Mouse (Mus musculus): Measurements from ENCODE around the gene Samd14. TPM values are rescaled to one million over a fixed set of nuclear protein-coding genes. Genes with fewer than 3 reads are reported as not detected.

The Samd14 gene
- total RNA-seq, 2 experiments from 2014 or later = 30.8 to 89.1 TPM

DNA sequence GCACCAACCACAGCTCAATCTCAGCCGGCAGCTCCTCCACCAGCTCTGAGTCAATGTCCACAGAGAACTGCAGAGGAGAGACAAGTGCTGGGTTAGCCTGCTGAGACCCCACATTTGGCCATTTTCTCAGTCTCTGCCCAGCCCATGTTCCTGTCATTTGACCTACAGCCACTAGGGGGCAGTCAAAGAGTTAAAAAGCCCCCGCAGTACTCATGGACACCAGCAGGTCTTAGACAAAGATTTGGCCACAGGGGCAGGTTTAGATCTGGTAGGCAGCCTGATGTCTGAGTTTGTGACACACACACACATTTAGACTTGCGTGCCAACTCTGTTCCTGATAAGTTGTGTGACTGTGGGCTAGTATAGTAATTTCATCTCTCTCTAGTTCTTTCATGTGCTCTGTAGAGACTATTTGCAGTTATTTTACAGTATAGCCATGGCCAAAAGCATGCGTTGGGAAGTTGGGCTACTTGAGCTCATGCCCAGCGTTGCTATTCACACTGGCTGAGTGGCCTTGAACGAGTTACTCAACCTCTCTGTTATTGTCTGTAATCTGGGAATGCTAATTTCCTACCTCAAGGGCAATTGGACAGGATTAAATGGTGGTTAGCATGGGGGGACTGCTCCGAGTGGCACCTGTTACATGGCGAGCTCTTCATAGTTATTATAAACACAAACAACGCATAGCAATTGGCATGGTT, 37.5 kb downstream of the Samd14 start:
- ATAC-seq (replicated peaks; ENCODE audit: low FRiP score, low TSS enrichment, poor library complexity, severe bottlenecking) = peak; percentile 64

DNA sequence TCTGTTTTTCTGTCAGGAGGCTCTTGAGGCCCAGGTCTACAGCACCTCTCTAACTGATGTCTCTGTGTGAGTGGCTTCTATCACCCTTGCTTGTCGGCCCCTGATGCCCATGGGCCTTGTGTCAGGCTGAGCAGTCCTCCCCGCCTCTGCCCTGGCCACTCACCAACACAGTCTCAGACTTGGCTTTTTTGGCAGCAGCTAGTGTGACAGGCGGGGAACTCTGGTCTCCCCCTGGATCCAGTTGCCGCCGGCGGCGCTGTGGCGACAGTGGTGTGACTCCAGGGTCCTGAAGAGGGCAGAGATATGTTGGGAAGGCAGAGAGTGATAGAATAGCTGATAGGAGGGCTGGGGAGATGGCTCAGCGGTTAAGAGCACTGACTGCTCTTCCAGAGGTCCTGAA, 43.4 kb downstream of the Samd14 start:
- no peak for ATAC-seq (replicated peaks; ENCODE audit: low FRiP score, low TSS enrichment, poor library complexity, severe bottlenecking)

DNA sequence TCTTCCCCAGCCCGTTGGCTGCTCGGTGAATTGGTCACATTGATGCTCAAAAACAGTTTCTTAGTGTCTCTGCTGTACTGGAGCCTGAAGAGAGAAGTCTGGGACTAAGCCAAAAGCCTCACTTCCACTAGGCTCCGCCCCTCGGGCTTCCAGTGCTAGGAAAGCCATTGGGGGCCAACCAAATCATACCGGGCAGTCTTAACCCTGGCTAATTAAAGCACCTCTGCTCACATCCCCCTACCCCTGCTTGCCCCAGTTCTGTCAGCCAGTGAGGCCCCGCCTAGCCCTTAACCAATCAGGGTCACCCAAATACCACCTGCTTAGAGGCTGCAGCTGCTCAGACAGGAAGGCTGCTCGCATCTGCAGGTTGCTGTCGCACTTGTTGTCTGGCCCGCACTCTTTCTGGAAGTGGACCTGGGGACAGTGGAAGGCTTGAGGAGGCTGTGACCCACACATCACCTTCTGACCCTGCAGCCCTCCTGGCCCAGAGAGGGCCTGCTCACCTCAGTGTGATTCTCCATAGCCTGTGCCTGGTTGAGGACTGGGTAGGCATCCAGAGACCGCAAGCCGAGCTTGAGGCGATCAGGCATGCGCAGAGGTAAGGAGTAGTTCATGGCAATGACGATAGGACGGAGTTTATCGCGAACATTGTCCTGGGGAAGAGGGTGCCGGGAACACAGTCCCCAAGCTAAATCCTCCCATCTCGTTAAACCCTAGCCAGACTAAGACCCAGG, 47.3 kb downstream of the Samd14 start:
- ATAC-seq (replicated peaks; ENCODE audit: low FRiP score, low TSS enrichment, poor library complexity, severe bottlenecking) = no peak

DNA sequence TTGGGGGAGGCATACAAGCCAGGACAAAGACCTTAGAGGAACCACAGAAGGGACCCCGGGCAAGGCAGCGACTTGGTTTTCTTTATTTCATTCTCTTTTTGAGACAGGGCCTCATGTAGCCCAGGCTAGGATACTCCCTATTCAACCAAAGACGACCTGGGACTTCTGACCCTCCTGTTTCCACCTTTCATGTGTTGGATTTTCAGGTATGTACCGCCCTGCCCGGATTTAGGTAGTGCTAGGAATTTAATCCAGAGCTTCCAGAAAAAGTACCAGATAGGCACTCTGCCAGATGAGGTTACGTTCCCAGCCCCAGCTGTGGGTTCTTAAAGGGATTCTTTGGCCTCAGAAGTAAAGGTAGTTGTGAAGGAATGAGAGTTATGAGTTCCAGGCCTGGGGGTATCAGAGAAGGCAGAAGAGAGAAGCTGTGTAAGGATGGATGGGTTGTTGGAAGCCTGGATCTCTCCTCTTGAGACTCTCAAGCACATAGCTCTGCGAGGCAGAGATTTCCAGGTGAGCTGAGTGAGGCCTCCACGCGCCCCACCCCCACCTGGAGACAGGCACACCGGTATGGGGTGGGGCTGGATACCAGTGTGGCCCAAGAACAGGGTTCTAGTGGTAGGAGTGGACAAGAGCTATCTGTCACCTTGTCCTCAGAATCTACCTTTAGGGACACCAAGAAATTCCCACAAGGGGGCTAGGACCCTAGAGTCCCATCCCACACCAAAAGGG, 59.7 kb downstream of the Samd14 start:
- no peak for ATAC-seq (replicated peaks; ENCODE audit: low FRiP score, low TSS enrichment, poor library complexity, severe bottlenecking)

DNA sequence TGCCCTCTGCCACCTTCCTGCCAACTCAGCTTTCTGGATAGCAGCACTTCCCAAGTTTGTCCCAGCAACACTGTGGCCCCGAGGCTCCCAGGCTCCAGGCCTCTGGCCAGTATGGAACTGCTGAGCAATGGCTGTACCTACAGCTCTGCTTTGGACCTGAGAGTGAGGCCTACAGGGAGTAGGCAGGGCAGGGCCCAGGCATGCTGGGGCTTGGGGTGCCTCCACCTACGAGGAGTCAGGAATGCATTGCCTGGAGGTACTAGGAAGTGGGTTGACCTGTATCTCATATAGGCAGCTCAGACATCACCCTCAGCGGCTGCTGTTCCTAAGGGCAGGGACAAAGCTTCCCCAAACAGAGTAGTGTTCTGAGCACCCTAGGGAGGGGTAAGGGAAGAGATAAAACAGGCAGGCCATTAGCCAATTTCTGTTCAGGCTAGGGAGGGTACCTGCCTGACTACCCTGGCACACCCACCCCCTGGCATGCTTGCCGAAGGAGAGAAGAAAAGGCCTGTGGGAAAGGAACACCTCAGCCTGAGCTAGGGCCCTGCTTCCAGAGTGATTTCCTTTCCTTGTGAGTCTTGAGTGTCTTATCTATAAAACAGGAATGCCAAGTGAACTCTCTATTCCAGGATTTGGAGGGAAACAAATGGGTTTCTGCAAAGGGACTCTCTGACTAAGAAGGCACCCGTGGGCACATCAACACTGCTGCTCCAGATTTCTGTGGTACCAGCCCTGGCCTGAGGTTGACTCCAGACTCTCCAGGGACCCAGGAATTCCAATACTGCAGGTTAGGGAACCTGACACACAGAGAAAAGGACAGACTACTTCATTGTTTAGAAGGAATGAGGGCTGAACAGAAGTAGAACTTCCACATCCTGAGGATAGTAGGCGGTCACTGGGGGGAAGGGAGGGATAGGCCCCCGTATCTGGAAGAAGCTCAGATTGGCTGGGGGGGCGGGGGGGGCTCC, 60.7 kb downstream of the Samd14 start:
- no peak for ATAC-seq (replicated peaks; ENCODE audit: low FRiP score, low TSS enrichment, poor library complexity, severe bottlenecking)

DNA sequence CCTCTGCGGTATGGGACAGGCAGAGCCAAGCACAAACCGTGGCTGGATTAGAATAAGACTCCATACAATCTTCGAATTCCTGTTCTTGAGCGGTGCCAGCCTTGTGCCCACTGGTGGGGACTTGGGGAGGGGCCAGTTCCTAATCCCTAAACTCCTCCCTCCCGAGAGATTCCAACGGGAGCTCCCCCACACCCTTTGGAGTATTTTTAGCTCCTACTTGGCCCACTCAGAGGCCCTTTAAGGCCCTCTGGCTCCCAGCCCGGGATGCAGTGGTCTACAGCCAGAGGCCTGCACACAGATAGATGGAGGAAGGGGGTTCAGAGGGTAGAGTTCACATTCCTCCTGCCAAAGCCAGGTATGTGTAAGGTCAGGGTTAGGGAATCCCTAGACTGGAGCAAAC, 61.6 kb downstream of the Samd14 start:
- no peak for ATAC-seq (replicated peaks; ENCODE audit: low FRiP score, low TSS enrichment, poor library complexity, severe bottlenecking)

DNA sequence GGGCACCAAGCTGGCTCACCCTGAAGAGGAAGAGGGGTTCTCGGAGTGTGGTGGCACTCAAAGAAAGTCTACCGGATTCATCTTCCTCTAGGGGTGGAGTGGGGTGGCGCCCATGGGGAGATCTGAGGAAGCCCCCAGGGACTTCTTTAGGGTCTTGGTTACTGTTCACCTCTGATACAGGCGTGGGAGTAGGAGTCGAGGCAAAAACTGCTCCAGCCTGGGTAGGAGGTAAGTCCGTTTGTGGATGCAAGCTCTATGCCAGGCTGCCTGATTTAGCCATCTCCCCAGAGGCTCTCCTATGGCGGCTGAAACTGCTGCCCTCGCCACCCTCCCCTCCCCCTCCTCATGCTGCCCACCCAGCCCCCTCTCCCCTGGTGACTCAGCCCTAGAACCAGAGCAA, 62.5 kb downstream of the Samd14 start:
- ATAC-seq (replicated peaks; ENCODE audit: low FRiP score, low TSS enrichment, poor library complexity, severe bottlenecking) = no peak

DNA sequence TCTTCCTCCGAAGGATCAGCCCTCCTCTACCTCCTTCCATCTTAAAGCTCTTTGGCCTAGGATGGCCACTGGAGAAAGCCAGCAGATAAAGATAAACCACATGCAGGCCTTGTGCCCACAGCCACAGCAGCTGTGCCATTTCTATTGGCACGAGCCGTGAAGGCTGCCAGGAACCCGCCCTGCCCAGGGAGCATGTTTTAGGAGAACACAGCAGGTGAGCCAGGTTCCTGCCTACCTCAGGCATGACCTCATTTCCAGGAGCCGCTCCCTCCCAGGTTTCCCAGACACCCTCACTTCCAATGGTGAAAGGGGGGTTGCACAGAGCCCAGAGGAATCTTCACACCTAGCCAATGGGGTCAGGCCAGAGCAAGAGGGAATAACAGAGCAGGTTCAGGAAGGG, 63.1 kb downstream of the Samd14 start:
- ATAC-seq (replicated peaks; ENCODE audit: low FRiP score, low TSS enrichment, poor library complexity, severe bottlenecking) = no peak

DNA sequence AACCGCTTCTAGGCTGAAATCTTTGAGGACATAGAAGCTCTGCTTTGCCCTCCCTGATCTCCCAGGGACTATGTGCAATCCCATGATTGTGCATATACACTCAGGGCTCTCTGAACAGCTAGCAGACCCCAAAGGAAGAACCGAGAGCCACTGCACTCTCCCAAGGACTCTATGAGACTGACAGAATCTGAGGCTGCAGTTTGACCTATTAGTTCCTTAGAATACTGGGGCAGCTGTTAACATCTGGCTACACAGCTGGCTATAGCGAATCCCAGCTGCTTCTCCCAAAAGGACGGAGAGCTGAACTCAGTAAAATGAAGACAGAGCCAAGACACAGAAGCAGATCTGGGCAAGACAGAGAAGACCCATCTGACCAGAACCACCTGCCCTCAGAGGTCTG, 64.2 kb downstream of the Samd14 start:
- ATAC-seq (replicated peaks; ENCODE audit: low FRiP score, low TSS enrichment, poor library complexity, severe bottlenecking) = no peak

DNA sequence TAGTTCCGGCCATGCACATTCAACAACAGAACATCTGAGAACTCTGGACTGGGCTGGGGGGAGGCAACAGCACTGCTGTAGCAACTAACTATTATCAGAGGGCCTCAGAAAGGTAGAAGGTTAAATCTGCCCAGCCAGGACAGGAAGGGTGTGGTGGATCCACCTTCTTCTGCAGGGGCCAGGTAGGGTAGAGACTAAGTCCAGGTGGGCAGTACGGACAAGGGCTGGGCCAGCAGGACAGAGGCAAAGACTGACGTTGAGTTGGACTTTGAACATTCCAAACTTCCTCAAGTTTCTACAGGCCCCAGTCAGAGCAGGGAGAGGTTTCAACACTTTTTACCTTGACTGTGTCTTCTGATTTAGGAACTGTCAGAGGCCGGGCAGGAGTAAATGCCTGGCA, 65.0 kb downstream of the Samd14 start:
- ATAC-seq (replicated peaks; ENCODE audit: low FRiP score, low TSS enrichment, poor library complexity, severe bottlenecking) = no peak

DNA sequence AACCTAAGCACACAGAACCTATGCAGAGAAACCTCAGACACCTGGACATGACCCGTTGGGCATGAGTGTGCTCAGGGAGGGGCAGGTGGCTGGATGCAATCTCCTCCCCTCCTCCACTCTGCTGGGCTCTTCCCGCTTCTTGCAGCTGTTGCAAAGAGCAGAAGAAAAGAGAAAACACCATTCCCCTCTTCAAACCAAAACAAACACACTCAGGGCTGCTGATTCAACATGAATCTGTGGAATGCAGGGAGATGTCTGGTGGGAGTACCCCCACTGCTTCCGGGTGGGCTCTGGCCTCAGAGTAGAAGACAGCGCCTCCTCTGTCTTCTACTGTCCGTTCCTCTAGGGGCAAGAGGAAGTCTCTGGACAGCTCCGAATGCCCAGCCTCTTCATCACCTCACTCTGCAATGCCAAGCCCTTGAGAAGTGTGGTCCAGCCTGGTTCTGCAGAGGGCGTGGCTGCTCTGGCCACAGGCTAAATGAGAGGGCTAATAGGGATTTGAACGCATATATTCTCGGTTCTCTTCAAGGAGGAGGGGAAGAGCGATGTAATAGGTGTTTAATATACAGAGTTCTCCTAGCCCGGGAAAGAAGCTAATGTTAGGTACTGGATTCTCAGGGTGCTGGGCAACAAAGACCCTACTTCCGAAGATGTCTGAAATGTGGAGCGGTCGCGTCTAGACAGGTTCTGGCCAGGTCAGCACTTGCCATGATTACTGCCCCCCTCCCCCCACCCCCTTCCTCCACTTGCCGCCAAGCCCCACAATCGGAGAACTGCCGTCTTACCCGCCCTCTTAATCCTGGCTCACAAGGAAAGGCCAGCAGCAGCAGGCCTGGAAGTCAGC, 65.7 kb downstream of the Samd14 start:
- ATAC-seq (replicated peaks; ENCODE audit: low FRiP score, low TSS enrichment, poor library complexity, severe bottlenecking) = no peak

Other genes with a start within 250 kb of the Samd14 start
- gene Tmem92, start 227.2 kb upstream of the Samd14 start, total RNA-seq (2014; fragmentation: Nextera tagmentation) = not detected in 2 replicates
- gene Tmem92, start 227.2 kb upstream of the Samd14 start, total RNA-seq (2017) = not detected in 2 replicates
- not detected in 2 replicates for gene Col1a1, start 73.7 kb upstream of the Samd14 start, total RNA-seq (2014; fragmentation: Nextera tagmentation)
- gene Col1a1, start 73.7 kb upstream of the Samd14 start, total RNA-seq (2017) = not detected in 2 replicates
- not detected in 2 replicates for gene Hils1, start 42.3 kb upstream of the Samd14 start, total RNA-seq (2014; fragmentation: Nextera tagmentation)
- not detected in 2 replicates for gene Hils1, start 42.3 kb upstream of the Samd14 start, total RNA-seq (2017)
- not detected in 2 replicates for gene Sgca, start 33.6 kb upstream of the Samd14 start, total RNA-seq (2014; fragmentation: Nextera tagmentation)
- not detected in 2 replicates for gene Sgca, start 33.6 kb upstream of the Samd14 start, total RNA-seq (2017)
- gene Ppp1r9b, start 18.8 kb upstream of the Samd14 start, total RNA-seq (2014; fragmentation: Nextera tagmentation) = 121 and 137 TPM in 2 replicates
- 174 and 229 TPM in 2 replicates for gene Ppp1r9b, start 18.8 kb upstream of the Samd14 start, total RNA-seq (2017)
- 16.9 and 21.5 TPM in 2 replicates for gene Pdk2, start 31.5 kb downstream of the Samd14 start, total RNA-seq (2014; fragmentation: Nextera tagmentation)
- 3.2 and 5.2 TPM in 2 replicates for gene Pdk2, start 31.5 kb downstream of the Samd14 start, total RNA-seq (2017)
- not detected in 2 replicates for gene Itga3, start 66.9 kb downstream of the Samd14 start, total RNA-seq (2014; fragmentation: Nextera tagmentation)
- 0.28 TPM in 1 of 2 replicates, not detected in the other for gene Itga3, start 66.9 kb downstream of the Samd14 start, total RNA-seq (2017)
- not detected in 2 replicates for gene Dlx3, start 110.2 kb downstream of the Samd14 start, total RNA-seq (2014; fragmentation: Nextera tagmentation)
- gene Dlx3, start 110.2 kb downstream of the Samd14 start, total RNA-seq (2017) = not detected in 2 replicates
- not detected in 2 replicates for gene Dlx4, start 136.4 kb downstream of the Samd14 start, total RNA-seq (2014; fragmentation: Nextera tagmentation)
- not detected in 2 replicates for gene Dlx4, start 136.4 kb downstream of the Samd14 start, total RNA-seq (2017)

All from megakaryocyte-erythroid progenitor cell, adult 5-6 weeks (primary cell).